Mouse (Mus musculus) liver, embryonic 12.5 days (tissue): Measurements from ENCODE around the gene Cul4b. TPM values are rescaled to one million over a fixed set of nuclear protein-coding genes. Genes with fewer than 3 reads are reported as not detected.
A peak's percentile ranks its signal among the peaks of the same experiment; 100 is the strongest.
"Not testable (repeated sequence)": the region's sequence is repeated elsewhere in the genome, so short reads cannot be mapped to it uniquely, and the experiment has no call there.

ENCODE experiments used
- ATAC-seq: fragments of 200-750 bp; cut with Nextera tagmentation; 2 replicates; pipeline ENCODE4 v1.8.0; 2017; ENCODE audit warnings: moderate number of reproducible peaks, mild to moderate bottlenecking, moderate library complexity
- H3K27ac ChIP-seq: fragments of 300-500 bp; sonication (generic); 2 replicates; pipeline ENCODE4 v1.5.1; 2016; ENCODE audit warnings: mild to moderate bottlenecking
- H3K27me3 ChIP-seq: fragments of 300-500 bp; sonication (generic); replicated peaks from 2 replicates; pipeline ENCODE4 v1.6.1; 2016; ENCODE audit warnings: mild to moderate bottlenecking, moderate library complexity
- H3K36me3 ChIP-seq: fragments of 300-500 bp; sonication (generic); 2 replicates; pipeline ENCODE4 v1.6.1; 2016; ENCODE audit warnings: mild to moderate bottlenecking, moderate library complexity
- H3K4me1 ChIP-seq: fragments of 300-500 bp; sonication (generic); 2 replicates; pipeline ENCODE4 v1.6.1; 2016
- H3K4me2 ChIP-seq: fragments of 300-500 bp; sonication (generic); 2 replicates; pipeline ENCODE4 v1.6.1; 2016; ENCODE audit warnings: mild to moderate bottlenecking, moderate library complexity
- H3K4me3 ChIP-seq: fragments of 300-500 bp; sonication (generic); 2 replicates; pipeline ENCODE4 v1.5.1; 2016; ENCODE audit warnings: mild to moderate bottlenecking, moderate library complexity
- H3K9ac ChIP-seq: fragments of 300-500 bp; sonication (generic); 2 replicates; pipeline ENCODE4 v1.6.1; 2016; ENCODE audit warnings: mild to moderate bottlenecking, moderate library complexity
- H3K9me3 ChIP-seq: fragments of 300-500 bp; sonication (generic); replicated peaks from 2 replicates; pipeline ENCODE4 v1.6.1; 2016; ENCODE audit warnings: mild to moderate bottlenecking, moderate library complexity
- WGBS: fragments of 180-500 bp; shearing (Covaris S2); methylation state at CpG from one replicate; pipeline ENCODE4 v1.1.7; 2016; ENCODE audit not compliant: insufficient replicate concordance; 5-methylcytosine and 5-hydroxymethylcytosine counted together
- polyA plus RNA-seq: library from polyadenylated mRNA; unstranded; fragments of >200 nt; fragmentation: Nextera tagmentation; extraction: Ambion mirVana; gene quantifications from 2 replicates; pipeline ENCODE4 v1.2.1, GENCODE M21; 2016

Cul4b gene
- polyA plus RNA-seq, 1 experiment from 2014 or later = 21.0 TPM

DNA sequence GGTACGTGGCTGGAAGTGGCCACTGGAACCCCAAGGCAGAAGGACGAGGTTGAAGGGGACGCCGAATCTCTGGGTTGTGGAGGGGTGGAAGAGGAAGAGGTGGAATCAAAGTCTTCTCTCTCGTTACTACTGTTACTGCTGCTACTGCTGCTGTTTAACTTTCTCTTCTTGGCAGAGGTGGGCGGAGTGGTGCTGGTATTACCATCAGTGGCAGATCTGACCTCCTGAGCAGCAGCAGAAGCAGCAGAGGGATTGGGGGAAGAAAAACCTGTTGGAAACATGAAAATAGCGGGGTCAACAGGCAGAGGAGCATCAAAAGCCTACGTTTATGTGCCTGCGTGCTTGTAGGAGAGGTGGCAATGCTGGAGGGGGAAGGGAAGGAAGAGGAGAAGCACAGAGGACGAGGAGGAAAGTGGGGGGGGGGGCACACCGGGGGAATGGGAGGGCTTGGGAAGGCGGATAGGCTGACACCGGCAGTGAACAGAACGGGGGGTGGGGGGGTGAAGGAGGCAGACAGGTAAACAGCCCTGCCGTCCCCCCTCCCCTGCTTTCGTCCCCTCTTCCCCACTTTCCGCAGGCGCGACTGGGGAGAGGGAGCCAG, 12.0 kb downstream of the Cul4b start:
- Histone ChIP-seq H3K4me2 (peak overlapping the region; percentile 76), H3K27me3 (no peaks in the 10 kb centered on the region), H3K27ac (peak overlapping the region; percentile 89), H3K9ac (peak overlapping the region; percentile 78), H3K4me3 (peak overlapping the region; percentile 70), H3K36me3 (peaks cover 23% of the 10 kb centered on the region), H3K9me3 (no peaks in the 10 kb centered on the region), H3K4me1 (peaks cover 15% of the 10 kb centered on the region)
- 8% methylated on average over 15 of the region's 19 CpGs for WGBS
- ATAC-seq = peak; percentile 15; the same call in 1 of the 2 replicates

DNA sequence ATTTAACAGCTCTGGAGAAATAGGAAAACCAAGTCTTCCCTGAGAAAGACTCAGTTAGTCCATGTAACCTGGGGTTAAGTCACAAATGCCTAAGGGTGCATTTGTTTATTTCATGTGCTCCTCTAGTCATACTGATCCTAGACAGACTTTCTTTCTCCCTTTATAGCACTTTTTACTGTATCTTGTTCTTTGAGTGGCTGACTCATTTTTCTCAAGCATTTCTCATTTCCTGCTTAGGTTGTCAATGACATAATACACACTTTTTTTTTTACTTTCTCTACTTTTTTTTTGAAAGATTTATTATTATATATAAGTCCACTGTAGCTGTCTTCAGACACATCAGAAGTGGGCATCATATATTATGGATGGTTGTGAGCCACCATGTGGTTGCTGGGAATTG, 22.7 kb downstream of the Cul4b start:
- Histone ChIP-seq H3K4me2 (no peak overlapping the region), H3K4me3 (no peak overlapping the region), H3K9me3 (no peaks in the 10 kb centered on the region), H3K4me1 (no peaks in the 10 kb centered on the region), H3K9ac (no peak overlapping the region), H3K27me3 (no peaks in the 10 kb centered on the region), H3K36me3 (peaks cover 48% of the 10 kb centered on the region), H3K27ac (no peak overlapping the region)
- ATAC-seq = no peak

DNA sequence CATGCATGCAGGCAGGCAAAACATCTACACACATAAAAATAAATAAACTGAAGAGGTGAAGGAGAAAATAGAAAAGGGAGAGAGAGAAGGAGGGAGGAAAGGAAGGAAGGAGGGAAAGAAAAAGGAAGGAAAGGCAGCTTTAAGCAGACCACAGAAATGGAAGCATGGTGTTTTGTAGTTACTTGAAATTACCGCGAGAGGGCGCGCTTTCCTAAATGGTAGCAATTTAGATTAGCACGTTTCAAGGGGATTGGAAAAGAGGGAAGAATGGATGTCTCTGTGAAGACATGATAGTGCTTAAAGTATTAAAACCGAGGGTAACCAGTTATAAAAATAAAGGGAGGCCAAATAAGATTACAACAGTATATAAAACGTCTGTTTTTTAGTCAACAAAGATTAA, 61.4 kb downstream of the Cul4b start:
- Histone ChIP-seq H3K4me3 (no peak overlapping the region), H3K4me1 (no peaks in the 10 kb centered on the region), H3K27ac (no peak overlapping the region), H3K36me3 (no peaks in the 10 kb centered on the region), H3K27me3 (no peaks in the 10 kb centered on the region), H3K4me2 (no peak overlapping the region), H3K9ac (no peak overlapping the region), H3K9me3 (no peaks in the 10 kb centered on the region)
- WGBS = under 1% methylated on average over 7 of the region's 7 CpGs
- ATAC-seq = no peak

DNA sequence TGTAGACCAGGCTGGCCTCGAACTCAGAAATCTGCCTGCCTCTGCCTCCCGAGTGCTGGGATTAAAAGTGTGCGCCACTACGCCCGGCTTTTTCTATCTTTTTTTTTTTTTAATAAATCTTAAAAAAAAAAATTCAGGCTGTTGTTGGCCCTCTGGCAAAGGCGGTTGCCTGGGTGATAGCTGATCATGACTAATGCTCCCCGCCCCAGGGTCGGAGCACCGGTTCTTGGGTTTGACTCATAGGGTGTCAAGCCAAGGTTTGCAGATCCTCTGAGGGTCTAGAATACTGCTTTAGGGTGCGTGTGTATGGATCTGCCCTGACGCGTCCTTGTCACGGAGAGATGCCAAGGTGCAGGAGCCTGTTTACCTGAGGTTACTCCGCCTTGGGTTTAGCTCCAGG, 71.2 kb downstream of the Cul4b start:
- Histone ChIP-seq H3K27me3 (no peaks in the 10 kb centered on the region), H3K4me3 (no peak overlapping the region), H3K9me3 (no peaks in the 10 kb centered on the region), H3K4me1 (no peaks in the 10 kb centered on the region), H3K27ac (no peak overlapping the region), H3K4me2 (no peak overlapping the region), H3K9ac (no peak overlapping the region), H3K36me3 (no peaks in the 10 kb centered on the region)
- 70% methylated on average over 14 of the region's 14 CpGs for WGBS
- no peak for ATAC-seq

DNA sequence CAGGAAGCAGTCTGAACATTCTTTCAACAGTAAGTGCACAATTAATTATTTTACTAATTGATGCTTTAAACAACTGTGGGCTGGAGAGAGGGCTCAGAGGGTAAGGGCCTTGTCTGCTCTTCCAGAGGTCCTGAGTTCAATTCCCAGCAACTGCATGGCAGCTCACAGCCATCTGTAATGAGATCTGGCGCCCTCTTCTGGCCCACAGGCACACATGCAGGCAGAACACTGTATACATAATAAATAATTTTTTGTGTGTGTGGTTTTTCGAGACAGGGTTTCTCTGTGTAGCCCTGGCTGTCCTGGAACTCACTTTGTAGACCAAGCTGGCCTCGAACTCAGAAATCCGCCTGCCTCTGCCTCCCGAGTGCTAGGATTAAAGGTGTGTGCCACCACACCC, 73.8 kb downstream of the Cul4b start:
- ATAC-seq, H3K27me3 ChIP-seq, H3K9ac ChIP-seq, H3K9me3 ChIP-seq, H3K4me1 ChIP-seq, H3K27ac ChIP-seq, H3K36me3 ChIP-seq, H3K4me3 ChIP-seq, H3K4me2 ChIP-seq: not testable (repeated sequence)
- 57% methylated on average over 5 of the region's 5 CpGs for WGBS

DNA sequence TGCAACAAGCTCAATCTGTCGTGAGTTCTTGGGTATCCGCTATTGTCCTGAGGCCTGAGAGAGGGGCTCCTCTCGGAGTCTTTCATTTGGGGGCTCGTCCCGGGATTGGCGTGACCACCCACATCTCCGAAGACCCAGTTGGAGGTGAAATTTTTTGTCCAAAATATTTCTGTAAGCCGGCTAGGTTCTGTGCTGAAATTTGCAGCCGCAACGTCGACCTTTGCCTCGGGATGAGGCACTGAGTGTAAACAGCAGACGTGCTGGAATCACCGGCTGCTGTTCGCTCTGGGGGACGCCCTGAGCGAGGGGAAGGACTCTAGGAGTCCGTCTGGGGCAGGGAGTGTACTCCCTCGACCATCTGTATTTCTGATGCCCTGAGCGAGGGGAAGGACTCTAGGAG, 90.5 kb downstream of the Cul4b start:
- ATAC-seq, H3K4me1 ChIP-seq, H3K27me3 ChIP-seq, H3K9me3 ChIP-seq, H3K4me3 ChIP-seq, H3K36me3 ChIP-seq, H3K9ac ChIP-seq, H3K27ac ChIP-seq: not testable (repeated sequence)
- WGBS = 31% methylated on average over 20 of the region's 20 CpGs
- 0 out of 2 replicates have a peak overlapping the region, but pooled peaks have one; percentile 8 for H3K4me2 ChIP-seq

Other genes with a start within 250 kb of the Cul4b start
- 46.5 and 48.6 TPM in 2 replicates for gene Lamp2, start 119.7 kb downstream of the Cul4b start, polyA plus RNA-seq
- 56.8 TPM in 2 replicates for gene Mcts1, start 24.4 kb upstream of the Cul4b start, polyA plus RNA-seq
- gene C1galt1c1, start 58.9 kb upstream of the Cul4b start, polyA plus RNA-seq = 11.1 and 13.1 TPM in 2 replicates
- gene 6030498E09Rik, start 196.5 kb upstream of the Cul4b start, polyA plus RNA-seq = 0.26 TPM in 1 of 2 replicates, not detected in the other